Comparison of ENCODE assay signal across 9 mouse cellular contexts in the genomic region with DNA sequence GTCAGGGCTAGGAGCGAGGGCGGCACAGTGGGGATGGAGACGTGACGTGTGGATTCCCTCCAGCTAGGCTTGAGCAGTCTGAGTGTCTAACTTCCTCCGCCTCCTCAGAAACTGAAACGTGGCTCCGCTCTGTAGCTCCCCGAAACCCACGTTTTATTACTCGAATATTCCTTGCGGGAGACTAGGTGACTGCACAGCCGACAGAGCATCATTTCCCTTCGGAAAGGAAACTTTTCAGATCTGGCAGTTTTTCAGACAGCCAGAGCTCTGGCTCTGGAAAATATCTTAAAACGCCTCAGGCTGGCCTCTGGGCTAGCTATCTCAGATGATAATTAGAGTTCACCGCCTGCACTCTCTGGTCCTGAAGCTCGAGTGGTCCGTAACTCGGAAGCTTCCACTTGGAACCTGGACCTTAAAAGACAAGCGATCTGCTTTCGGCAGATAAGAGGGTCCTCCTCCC. TPM values are rescaled to one million over a fixed set of nuclear protein-coding genes. Genes with fewer than 3 reads are reported as not detected.
A peak's percentile ranks its signal among the peaks of the same experiment; 100 is the strongest.
DNase-seq lines count a peak whose midpoint lies in the region; ATAC-seq lines count a peak whose summit lies in the region.
"Had no signal": no experiment of that assay in that cellular context is flagged by ENCODE, and none has a peak within 500 bp of the region (broad histone marks: within the 10 kb centered on the region; RNA-seq: fewer than 3 reads in every experiment).

No protein-coding gene starts in this region.

- H3K4me3 ChIP-seq in embryonic facial prominence, embryonic 11.5 days (ENCODE audit: low read depth, low read length), result peak overlapping the region; percentile 54
- H3K4me3 ChIP-seq in hindbrain, embryonic 13.5 days, result peak overlapping the region; percentile 50
- H3K4me3 ChIP-seq in liver, embryonic 13.5 days (replicated peaks), result peak overlapping the region; percentile 25

- 0 out of 2 replicates have a peak, but pooled peaks have one; percentile 15 for ATAC-seq in embryonic facial prominence, embryonic 11.5 days (replicated peaks; ENCODE audit: insufficient number of reproducible peaks, low FRiP score, low TSS enrichment, low read depth)
- ATAC-seq in hindbrain, embryonic 13.5 days (ENCODE audit: low FRiP score), result peak; percentile 60; the same call in 1 of the 2 replicates
- ATAC-seq in liver, embryonic 13.5 days (ENCODE audit: low read depth), result no peak
- no peak for ATAC-seq in monocyte, adult 5-6 weeks (replicated peaks; ENCODE audit: insufficient number of reproducible peaks, low FRiP score, low TSS enrichment, poor library complexity, severe bottlenecking)

- H3K36me3 ChIP-seq in embryonic facial prominence, embryonic 11.5 days (replicated peaks; ENCODE audit: control insufficient read depth, insufficient read depth, low read depth, low read length), result no peaks in the 10 kb centered on the region
- no peaks in the 10 kb centered on the region for H3K36me3 ChIP-seq in hindbrain, embryonic 13.5 days
- no peaks in the 10 kb centered on the region for H3K36me3 ChIP-seq in liver, embryonic 13.5 days

- intact Hi-C loops in heart, postnatal 14 days (cut with DNase I), result no loop called here

- H3K9ac ChIP-seq in embryonic facial prominence, embryonic 11.5 days (replicated peaks; ENCODE audit: low read length), result peak overlapping the region; percentile 76
- H3K9ac ChIP-seq in hindbrain, embryonic 13.5 days, result peak overlapping the region; percentile 74
- no peak overlapping the region for H3K9ac ChIP-seq in liver, embryonic 13.5 days

- H3K27ac ChIP-seq in embryonic facial prominence, embryonic 11.5 days (replicated peaks; ENCODE audit: low read depth, low read length), result no peak overlapping the region
- H3K27ac ChIP-seq in hindbrain, embryonic 13.5 days, result no peak overlapping the region
- H3K27ac ChIP-seq in liver, embryonic 13.5 days, result no peak overlapping the region

- H3K27me3 ChIP-seq in embryonic facial prominence, embryonic 11.5 days (ENCODE audit: control insufficient read depth, insufficient read depth, low read length), result no peaks in the 10 kb centered on the region
- 0 out of 2 replicates have a peak, but pooled peaks cover 3% of the 10 kb centered on the region for H3K27me3 ChIP-seq in hindbrain, embryonic 13.5 days
- peaks cover 52% of the 10 kb centered on the region for H3K27me3 ChIP-seq in liver, embryonic 13.5 days

- DNase-seq in heart, adult 11 months, result peak; percentile 83
- DNase-seq in heart, postnatal 14 days, result no peak
- DNase-seq in CD4-positive helper T cell, adult 2 months (ENCODE audit: low read depth, low spot score), result peak; percentile 49
- DNase-seq in embryonic facial prominence, embryonic 11.5 days (ENCODE audit: low spot score), result peak; percentile 60
- no peak for DNase-seq in liver, embryonic 13.5 days
- peak; percentile 51 for DNase-seq in retina, postnatal 1 day

- H3K4me2 ChIP-seq in embryonic facial prominence, embryonic 11.5 days (ENCODE audit: low read depth, low read length), result peak overlapping the region; percentile 94
- H3K4me2 ChIP-seq in hindbrain, embryonic 13.5 days, result peak overlapping the region; percentile 99
- H3K4me2 ChIP-seq in liver, embryonic 13.5 days, result peak overlapping the region; percentile 50

- WGBS in embryonic facial prominence, embryonic 11.5 days, result under 1% methylated on average over 20 of the region's 20 CpGs
- WGBS in hindbrain, embryonic 13.5 days, result under 1% methylated on average over 20 of the region's 20 CpGs
- 2% methylated on average over 20 of the region's 20 CpGs for WGBS in liver, embryonic 13.5 days (ENCODE audit: insufficient replicate concordance)

- no peaks in the 10 kb centered on the region for H3K9me3 ChIP-seq in embryonic facial prominence, embryonic 11.5 days (replicated peaks; ENCODE audit: control insufficient read depth, low read length)
- H3K9me3 ChIP-seq in hindbrain, embryonic 13.5 days, result no peaks in the 10 kb centered on the region
- H3K9me3 ChIP-seq in liver, embryonic 13.5 days (replicated peaks), result no peaks in the 10 kb centered on the region

- no peaks in the 10 kb centered on the region; the same call in 1 of the 2 replicates for H3K4me1 ChIP-seq in embryonic facial prominence, embryonic 11.5 days (ENCODE audit: control insufficient read depth, insufficient read depth, low read length)
- H3K4me1 ChIP-seq in hindbrain, embryonic 13.5 days (replicated peaks), result peaks cover 15% of the 10 kb centered on the region
- peaks cover 6% of the 10 kb centered on the region; the same call in 1 of the 2 replicates for H3K4me1 ChIP-seq in liver, embryonic 13.5 days (replicated peaks)

RNA-seq across cellular contexts. Expression of a gene that starts 0.9 kb away (rescaled TPM):
- 1 to 10 TPM; 2.2 to 2.5 TPM for total RNA-seq in heart, postnatal 14 days (2021)
- 88.0 and 89.1 TPM in 2 replicates for polyA plus RNA-seq in embryonic facial prominence, embryonic 11.5 days (2014; fragmentation: Nextera tagmentation; extraction: Ambion mirVana)
- polyA plus RNA-seq in hindbrain, embryonic 13.5 days (2015; fragmentation: Nextera tagmentation; extraction: Ambion mirVana), result 98.5 and 101 TPM in 2 replicates
- 0.48 and 0.65 TPM in 2 replicates for polyA plus RNA-seq in liver, embryonic 13.5 days (2015; fragmentation: Nextera tagmentation; extraction: Ambion mirVana)
- total RNA-seq in monocyte, adult 5-6 weeks (2017), result not detected in 3 replicates
- polyA plus RNA-seq: liver, adult 2 months had no signal

RNA-seq across cellular contexts. Expression of a gene that starts 40.3 kb away (rescaled TPM):
- total RNA-seq in heart, postnatal 14 days (2021), result 1 to 10 TPM; 2.2 to 7.0 TPM
- polyA plus RNA-seq in embryonic facial prominence, embryonic 11.5 days (2014; fragmentation: Nextera tagmentation; extraction: Ambion mirVana), result 1.8 and 2.0 TPM in 2 replicates
- 1.1 and 2.4 TPM in 2 replicates for polyA plus RNA-seq in hindbrain, embryonic 13.5 days (2015; fragmentation: Nextera tagmentation; extraction: Ambion mirVana)
- polyA plus RNA-seq in liver, embryonic 13.5 days (2015; fragmentation: Nextera tagmentation; extraction: Ambion mirVana), result 12.7 and 16.1 TPM in 2 replicates
- 254 to 293 TPM (median 262 TPM) in 3 replicates for total RNA-seq in monocyte, adult 5-6 weeks (2017)

Comparison
In these comparisons a context has a peak if more than half of its experiments do, and no peak if none do; other contexts are left out.
1. DNase-seq: peak in heart, adult 11 months (single experiment), CD4-positive helper T cell, adult 2 months (single experiment), embryonic facial prominence, embryonic 11.5 days (single experiment) and retina, postnatal 1 day (single experiment); none in heart, postnatal 14 days (0 of 2) and liver, embryonic 13.5 days (single experiment).
2. ATAC-seq: peak in embryonic facial prominence, embryonic 11.5 days (single experiment) and hindbrain, embryonic 13.5 days (single experiment); none in liver, embryonic 13.5 days (single experiment) and monocyte, adult 5-6 weeks (single experiment).
3. RNA of a gene that starts 0.9 kb away (polyA plus RNA-seq): 98.5 to 101 TPM in hindbrain, embryonic 13.5 days and 88.0 to 89.1 TPM in embryonic facial prominence, embryonic 11.5 days; 0.48 to 0.65 TPM in liver, embryonic 13.5 days; every median in the first group is over 10 times any median in the second.
4. Peak in every context shown above with its lines, with median percentiles within 50 percentile points of each other: H3K4me2 ChIP-seq and H3K4me3 ChIP-seq.